Mouse (Mus musculus): Measurements from ENCODE around the gene Fosb. TPM values are rescaled to one million over a fixed set of nuclear protein-coding genes. Genes with fewer than 3 reads are reported as not detected.

The Fosb gene
- 10 to 100 TPM; 12.6 to 18.8 TPM for total RNA-seq (2021)

DNA sequence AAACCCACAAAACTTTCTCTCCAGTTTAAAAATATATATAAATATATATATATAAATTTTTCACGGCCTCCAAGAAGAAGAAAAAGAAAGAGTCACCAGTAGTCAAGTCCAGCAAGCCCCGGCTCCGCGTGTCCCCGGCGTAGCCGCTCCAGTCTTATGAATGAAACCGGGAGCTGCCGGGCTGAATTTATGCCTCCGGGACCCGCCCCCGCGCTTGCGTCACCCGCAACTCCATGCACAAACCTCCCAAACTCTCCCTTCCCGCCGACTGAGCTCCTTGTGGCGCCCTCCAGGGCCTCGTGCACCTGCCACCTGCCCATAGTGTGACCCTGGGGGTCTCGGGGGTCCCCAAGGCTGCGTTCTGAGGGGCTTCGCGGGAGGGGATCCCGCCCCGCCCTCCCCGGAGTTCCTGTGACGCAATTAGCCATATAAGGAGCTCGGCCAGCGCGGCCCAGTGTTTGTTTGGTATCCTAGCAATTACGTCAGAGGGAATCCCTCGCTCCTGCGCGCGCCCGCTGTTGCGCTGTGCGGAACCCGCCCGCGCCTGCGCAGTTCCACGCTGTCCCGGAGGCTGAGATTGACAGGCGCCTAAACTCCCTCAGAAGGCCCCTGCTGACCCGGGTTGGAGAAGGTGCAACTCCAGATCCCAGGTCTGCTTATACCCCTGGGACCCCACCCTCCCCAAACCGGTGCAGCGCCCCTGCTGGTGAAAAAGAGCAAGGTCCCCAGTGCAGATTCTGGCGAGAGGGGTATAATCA lies at the start of gene Fosb:
Fosb (minus strand) TSS at position 168 of the 758 bp plus-strand sequence.
- DNase-seq, result peak; percentile 93 to 94

DNA sequence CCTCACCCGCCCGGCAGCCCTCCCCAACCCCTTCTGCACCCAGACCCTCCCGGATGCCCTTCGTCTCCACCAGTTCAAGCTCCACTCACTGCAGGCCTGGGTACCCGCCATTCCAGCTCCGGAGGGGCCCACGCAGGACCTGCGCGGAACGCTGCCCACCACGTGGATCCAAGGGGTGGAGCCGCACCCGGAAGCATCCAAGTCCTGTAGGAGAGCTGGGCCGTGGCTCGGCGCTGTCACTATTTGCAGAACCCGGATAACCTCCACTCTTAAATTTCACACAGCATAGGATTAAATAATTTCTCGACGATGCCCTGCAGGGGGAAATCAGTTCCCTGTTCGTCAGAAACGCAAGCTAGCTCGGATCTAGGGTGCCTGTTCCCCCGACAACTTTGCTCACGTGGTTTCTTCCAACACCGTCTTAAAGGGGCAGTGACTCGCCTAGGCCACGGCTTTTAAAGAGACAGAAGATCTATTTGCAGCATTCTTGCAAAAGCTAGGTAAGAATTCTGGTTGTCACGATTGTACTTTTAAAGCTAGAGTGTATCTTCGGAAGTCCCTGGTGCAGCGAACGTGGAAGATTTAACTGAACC lies 49.5 kb upstream of the Fosb start, which contains the start of the genes Cd3eap and Ppp1r13l:
Cd3eap (minus strand) TSS at position 185 of the 593 bp plus-strand sequence.
Ppp1r13l (plus strand) TSS at position 451 of the 593 bp plus-strand sequence.
- peak; percentile 89 to 90 for DNase-seq

DNA sequence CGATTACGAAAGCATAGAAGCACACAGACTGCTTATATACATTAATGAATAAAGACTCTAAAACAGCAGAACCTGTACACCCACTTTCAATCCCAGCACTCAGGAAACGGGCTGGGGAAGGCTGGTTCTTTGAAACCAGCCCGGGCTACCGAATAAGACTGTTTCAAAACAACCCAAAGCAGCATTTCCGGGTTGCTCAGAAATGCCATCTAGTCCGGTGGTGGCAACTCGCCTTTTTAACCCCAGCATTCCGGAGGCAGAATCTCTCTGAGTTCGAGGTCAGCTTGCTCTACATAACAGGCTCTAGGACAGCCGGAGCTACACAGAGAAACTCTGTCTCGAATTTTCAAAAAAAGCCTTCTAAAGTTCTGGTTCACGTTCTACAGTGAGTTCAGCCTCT lies 48.8 kb upstream of the Fosb start:
- no peak for DNase-seq

DNA sequence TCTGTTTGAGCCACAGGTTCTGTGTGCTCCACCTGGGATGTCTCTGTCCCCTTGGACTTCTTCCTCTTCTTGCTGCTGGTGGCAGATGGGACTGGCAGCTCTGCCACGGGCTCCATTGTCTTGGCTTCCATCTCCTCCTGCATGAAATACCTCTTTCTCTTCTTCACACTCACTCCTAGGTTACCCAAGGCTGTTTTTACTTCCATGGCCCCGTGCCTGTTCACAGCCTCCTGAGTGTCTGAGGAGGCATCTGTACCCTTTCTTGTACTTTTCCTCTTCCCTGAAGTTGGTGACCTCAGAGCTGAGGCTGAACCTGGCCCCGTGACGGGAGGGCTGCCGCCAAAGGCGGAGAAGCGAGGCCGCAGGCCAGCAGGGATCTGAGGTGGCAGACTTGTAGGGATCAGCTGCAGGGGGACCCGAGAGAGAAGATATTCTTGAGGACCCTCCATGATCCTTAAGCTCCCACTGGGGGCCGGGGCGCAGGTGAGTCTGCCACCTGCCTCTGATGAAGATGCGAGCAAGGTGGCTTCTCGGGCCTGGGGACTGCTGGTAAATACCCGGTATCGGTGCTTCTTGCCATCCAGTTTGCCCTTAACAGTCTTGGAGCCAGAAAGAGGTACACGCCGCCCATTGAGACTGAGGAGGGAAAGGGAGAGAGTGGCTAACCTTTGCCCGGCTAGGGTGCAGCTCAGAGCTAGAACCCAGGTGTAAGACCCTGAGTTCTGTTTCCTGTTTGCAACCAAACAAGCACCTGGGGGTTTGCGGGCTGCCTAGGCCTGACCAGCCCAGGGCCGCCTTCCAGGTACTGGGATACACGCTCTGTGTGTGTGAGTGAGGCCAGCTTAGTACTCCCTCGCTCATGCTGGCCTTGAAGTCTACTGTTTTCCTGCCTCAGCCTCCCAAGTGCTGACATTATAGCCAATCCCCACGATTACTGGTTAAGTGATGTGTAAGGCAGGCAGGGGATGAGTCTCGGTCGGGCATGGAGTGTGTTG lies 47.8 kb upstream of the Fosb start:
- DNase-seq, result no peak

DNA sequence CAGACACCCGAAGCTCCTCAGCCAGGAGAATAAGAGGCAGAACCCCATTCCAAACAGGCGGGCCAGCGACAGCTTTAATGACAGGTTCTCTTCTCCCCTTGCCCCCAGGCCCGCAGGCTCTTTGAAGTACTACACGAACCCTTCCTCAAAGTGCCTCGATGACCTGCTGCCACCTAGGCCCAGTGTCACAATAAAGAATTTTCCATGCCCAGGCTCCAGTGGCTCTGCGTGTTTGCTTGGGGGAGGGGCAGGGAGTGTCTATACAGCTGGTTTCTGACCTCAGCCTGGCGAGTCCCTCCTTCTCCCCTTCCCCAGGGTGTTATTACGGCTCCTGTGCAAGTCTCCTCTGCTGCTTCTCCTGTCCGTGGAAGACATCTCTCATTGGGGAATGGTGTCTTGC lies 46.5 kb upstream of the Fosb start:
- no peak for DNase-seq

DNA sequence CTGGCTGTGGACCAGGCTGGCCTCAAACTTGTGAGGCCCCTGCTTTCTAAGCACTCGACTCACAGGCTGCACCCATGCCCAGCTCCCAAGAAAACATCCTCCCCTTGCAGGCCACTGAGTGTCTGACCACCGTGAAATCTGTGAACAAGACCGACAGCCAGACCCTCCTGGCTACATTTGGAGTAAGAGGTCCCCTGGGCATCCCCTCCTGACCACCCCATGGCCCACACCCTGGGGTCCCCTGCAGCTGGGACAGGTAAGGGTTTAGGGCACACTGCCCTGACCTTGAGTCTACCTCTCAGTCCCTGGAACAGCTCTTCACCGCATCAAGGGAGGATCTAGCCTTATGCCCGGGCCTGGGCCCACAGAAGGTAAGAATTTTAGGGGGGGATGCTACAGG lies 45.1 kb upstream of the Fosb start:
- no peak for DNase-seq

DNA sequence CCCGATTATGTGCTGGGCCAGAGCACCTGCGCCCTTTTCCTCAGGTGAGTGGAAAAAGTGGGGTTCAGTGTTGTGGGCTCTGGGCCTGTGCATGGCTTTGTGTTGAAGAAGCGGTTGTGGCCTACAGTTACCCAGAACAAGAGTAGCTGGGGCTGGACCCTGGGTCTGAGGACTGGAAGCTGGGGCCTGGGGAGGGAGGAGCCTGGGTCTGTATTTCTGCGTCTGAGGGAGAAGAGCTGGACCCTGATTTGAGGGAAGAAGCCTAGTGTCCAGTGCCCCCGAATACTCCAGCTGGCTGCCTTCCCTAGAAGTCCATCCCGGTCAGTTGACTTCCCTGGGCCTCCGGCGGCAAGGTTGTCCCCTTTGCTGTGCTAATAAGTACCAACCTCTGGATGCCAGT lies 40.4 kb upstream of the Fosb start:
- no peak for DNase-seq

DNA sequence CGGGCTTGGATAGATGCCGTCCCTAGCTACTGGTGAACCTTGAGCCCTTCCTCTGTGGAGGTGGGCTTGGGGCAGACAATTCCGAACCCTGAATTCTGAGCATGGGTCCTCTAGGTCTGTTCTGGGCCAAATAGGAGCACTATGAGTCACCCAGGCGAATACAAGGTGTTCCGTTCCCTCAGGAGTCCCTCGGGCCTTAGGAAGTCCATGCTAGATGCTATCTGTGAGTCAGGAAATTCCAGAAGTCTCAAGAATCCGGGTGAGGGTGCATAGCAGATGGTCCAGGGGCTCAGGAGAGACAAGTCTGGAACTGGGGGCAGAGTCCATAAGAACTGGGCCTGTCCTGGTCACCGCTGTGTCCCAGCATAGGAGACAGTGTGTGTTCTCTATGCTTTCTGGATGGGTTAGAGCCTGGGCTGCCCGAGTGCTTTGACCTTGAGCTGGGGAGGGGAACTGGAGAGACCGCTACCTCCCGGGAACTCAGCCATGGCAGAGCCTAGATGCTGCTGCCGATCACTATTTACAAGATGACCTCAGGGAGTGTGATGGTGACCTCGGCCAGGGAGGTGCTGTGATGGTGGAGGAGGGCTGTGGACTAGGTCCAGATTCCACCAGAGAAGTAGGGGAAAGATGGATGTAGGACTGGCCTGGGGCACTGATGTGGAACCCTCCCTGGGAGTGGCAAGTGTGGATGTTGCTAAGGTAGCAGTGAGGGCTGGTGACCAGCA lies 39.5 kb upstream of the Fosb start:
- DNase-seq, result no peak

DNA sequence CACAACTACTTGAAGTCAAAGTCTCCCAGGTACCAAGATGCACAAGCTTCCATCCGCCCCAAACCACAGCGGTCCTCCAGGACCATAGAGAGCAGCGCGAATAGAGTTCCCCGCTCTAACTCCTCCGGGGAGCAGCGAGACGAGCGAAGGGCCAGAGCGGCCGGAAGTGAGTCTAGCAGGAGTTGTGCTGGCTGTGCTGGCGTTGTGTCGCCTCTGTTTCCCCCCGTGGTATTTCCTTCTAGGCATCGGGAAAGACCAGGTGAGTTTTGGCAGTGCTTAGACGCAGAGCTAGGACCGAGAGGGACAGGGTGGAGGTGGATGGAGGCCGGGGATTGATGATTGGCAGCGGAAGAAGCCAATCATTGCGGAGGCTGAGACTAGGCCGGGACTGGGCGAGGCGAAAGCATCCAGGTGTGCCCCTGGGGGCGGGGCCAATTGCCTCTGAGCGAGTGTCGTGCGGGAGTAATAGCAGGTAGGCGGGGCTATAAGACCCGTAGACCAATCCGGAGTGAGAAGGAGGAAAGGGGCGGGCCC lies 35.2 kb upstream of the Fosb start:
- peak; percentile 92 to 94 for DNase-seq

DNA sequence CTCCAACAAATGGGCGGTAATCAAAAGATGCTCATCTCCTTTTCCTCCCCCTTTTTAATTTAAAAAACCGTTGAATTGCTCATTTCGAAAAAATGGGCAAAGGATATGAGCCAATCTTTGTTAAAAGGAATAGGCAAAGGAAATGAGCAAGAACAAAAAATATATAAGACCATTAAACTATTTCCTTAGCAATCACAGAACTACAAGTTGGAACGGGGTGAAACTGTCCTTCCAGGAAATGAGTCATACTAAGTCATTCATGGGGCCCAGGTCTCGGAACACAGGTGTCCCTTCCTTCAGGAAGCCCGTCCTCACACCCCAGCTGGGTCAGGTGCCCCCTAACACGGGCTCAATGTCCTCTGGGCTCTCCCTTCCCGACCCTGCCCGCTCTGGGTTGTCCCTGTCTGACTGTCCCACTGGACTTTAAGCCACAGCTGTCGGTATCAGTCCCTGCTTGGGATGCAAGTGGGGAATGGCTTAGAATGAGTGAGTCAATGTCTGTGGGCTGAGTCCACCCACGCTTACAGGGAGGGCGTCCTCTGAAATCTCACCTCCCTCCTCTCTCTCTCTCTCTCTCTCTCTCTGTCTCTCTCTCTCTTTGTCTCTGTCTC lies 34.5 kb upstream of the Fosb start, which contains the start of gene Ercc1:
Ercc1 (plus strand) TSS at position 542 of the 611 bp plus-strand sequence.
- DNase-seq, result no peak

DNA sequence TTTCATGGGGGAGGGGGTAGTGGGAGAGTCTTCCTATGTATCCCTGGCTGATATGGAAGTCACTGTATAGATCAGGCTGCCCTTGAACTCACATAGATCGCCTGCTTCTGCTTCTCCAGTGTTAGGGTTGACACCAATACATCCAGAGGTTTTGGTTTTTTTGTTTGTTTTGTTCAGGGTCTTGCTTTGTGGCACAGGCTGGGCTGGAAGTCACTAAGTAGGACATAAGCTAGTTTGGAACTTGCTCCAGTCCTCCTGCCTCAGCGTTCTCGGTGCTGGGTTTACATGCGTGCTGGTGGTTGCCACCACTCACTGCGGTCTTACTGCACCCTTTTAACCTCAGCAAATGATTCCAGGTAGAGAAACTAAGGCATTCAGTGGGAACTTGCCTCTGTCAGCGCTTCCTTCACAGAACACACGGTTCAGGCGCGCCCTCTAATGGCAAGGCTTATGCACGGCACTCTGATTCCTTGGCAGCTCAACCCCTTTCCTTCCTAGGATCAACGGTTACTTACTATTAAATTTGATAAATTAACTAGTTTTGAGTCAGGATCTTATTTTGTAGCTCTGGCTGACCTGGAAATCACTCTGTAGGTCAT lies 33.5 kb upstream of the Fosb start:
- DNase-seq, result peak; percentile 71 to 74

DNA sequence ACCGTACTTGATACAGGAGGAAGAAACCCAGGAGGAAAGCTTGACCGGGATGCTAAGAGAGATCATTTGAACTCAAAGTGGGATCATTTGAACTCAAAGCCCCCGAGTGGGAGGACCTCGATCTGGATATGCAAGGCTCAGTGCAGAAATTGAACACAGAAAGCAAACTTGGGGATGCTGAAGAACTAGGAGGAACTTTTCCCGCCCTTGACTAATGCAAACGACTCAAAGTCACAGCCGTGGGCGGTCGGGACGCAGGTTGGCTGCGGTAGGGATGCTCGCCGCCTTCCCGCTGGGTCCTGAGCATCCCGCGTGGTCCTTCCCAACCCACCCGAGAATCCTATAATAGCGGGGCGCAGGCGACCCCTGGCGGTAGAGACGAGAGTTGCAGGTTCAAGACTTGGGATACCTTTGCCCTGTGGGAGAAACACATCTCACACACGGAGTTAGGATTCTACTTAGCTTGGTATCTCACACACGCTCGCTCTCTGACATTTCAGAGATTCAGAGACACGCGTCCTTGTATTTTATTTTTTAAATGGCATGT lies 32.7 kb upstream of the Fosb start:
- peak; percentile 88 to 90 for DNase-seq

DNA sequence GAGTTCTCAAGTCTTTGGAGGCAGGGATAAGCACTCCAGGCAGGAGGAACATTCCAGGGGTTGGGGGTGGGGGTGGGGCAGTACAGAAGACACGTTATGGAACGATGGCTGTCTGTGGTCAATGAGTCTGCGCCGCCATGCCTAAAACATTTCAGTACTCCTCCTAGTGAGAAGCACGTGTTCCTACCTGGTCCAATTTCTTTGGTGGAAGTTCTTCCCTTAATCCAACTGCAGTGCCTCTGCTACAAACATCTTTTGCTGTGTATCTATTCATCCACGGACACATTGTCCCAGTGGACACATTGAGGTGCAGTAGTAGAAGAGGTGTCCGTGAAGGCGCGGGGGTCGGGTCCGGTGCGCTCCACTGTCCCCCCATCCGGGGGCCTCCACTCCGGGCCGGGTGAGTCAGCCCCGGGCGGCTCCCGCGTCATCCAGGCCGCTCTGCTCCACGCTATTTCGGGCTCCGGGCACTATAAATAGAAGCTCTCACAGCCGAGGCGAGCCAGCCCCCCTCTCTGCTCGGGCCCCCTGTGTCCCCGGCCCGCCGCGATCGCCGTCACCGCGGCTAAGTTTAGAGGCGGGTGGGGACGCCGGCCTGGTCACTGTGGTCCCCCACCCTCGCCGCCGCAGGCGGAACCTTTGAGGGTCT lies 32.0 kb upstream of the Fosb start:
- DNase-seq, result no peak

DNA sequence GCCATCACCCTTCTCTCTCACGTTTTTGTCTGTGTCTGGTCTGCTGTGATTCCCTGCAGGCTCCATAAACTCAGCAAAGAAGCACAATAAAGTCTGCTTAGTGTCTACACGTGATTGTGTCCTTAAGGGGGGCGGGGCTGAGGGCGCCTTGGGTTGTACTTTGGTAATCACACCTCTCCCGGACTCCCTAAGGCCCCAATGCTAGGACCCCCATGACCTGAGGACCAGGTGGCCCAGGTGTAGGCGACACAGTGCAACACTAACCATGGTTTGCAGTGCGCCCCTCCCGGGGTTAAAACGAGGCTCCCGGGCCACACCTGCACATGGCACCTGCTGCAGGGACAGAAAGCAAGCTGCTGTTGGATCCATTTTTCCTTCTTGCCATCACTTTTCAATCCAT lies 31.4 kb upstream of the Fosb start:
- no peak for DNase-seq

DNA sequence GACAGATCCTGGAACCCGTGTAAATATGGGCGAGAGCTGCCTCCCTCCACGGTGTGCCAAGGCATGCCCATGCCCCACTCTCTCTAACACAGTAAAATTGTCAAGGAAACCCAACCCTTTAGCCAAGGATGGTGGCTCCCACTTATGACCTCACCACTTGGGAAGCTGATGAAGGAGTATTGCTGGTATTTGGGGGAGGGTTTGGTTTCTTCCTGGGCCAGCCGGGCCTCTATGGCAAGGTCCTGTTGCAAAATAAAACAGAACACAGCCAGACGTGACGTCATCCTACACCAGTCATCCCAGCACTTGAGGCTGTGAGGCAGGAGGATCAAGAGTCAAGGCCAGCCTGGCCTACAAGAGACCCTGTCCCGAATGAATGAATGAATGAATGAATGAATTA lies 28.7 kb upstream of the Fosb start:
- DNase-seq, result no peak

DNA sequence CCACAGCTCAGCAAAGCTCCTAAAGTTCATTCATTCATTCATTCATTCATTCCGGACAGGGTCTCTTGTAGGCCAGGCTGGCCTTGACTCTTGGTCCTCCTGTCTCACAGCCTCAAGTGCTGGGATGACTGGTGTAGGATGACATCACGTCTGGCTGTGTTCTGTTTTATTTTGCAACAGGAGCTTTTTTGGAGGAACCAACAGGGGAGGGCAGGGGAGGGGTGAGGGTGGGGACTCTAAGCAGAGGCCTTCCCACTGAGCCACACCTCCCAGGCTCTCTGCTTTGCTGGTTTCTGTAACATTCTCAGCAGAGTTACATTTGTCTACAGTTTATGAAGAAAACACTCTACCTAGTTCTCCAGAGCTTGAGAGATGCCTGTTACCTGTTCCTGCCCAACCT lies 28.2 kb upstream of the Fosb start:
- DNase-seq, result no peak

DNA sequence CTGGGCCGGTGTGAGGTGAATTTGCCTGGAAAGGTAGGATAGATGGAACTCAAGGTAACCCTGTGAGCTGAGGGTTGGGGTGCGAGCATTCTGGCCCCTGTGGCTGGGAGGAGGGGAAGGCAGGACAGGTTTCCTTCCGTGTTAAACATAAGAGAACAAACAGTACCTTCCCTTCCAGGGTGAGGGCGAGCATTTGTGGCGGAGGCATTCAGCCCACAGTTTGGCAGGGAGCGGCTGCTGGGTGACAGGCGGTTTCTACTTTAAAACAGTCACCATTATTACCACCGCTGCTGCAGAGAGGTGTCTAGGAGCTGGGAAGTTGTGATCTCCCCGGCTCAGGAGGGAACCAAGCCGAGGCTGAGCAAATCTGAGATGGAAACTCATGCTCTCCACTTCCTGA lies 27.3 kb upstream of the Fosb start:
- peak in 1 of 2 experiments; percentile 45 for DNase-seq

DNA sequence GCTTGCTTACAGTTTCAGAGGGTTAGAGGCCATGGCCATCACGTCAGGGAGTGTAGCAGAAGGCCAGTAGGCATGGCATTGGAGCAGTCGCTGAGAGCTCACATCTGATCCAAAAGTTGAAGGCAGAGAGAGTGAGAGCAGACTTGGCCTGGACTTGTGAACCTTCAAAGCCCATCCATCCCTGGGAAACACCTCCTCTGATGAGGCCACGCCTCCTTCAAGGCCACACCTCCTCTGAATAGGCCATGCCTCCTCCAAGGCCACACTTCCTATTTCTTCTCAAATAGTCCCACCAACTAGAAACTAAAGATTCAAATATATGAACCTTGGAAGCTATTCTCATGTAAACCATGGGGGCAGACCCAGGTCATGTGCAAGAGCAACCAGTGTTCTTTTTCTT lies 25.7 kb upstream of the Fosb start:
- DNase-seq, result no peak

DNA sequence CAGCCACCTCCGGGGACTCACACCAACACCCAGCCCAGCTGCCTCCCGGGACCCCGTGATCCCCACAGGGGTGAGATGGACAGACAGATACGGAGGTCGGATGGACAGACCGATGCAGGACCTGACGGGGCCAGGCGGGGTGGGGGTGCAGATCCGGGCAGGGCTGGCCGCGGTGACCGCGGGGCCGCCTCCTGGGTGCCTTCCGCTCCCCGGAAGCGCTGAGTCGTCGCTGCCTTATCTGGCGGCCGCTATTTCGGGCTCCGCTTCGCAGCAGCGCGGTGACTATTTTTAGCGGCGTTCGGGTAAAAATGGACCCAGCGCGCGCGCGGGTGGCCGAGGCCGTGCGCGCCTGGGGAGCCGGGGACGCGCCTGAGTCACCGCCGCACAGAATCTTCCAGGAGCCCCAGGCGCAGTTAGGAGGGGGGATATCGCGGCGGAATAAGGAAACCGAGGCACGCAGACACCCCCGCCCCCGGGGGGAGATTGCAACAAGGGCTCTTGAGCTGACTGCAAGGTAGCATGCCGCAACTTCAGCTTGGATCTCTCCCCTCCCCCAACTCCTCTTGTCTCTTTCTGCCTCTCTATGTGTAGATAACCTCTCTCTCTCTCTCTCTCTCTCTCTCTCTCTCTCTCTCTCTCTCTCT lies 23.0 kb upstream of the Fosb start:
- DNase-seq, result peak; percentile 84

DNA sequence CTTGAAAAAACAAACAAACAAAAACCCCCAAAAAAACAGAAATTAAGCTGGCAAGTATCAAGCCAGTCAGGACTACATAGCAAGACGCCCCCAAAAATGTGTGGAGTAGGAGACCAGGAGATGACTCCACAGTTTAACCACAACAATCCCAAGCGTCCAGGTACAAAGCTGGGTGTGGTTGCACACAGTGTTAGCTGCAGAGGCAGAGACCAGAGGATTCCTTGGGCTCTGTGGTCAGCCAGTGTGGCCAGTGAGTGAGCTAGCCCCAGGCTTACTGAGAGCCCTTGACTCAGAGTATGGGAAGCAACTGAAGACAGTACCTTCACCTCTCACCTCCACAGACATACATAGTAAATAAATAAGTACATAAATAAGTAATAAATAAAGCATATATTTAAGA lies 22.1 kb upstream of the Fosb start:
- no peak for DNase-seq

Measured in layer of hippocampus, postnatal 36 days (tissue).